In genomic region chr13:69737444-69738185, GRCm38 (mm10) we compare ENCODE assay signal across 8 mouse cellular contexts. TPM values are rescaled to one million over a fixed set of nuclear protein-coding genes. Genes with fewer than 3 reads are reported as not detected.
A peak's percentile ranks its signal among the peaks of the same experiment; 100 is the strongest.
DNase-seq lines count a peak whose midpoint lies in the region; ATAC-seq lines count a peak whose summit lies in the region.

No protein-coding gene starts in this region.

- DNase-seq in heart, postnatal 25 days (ENCODE audit: low spot score) = no peak
- DNase-seq in cerebellum, adult 8-10 months = peak; percentile 27
- DNase-seq in hindbrain, embryonic 10.5 days (ENCODE audit: low spot score) = peak; percentile 9
- no peak for DNase-seq in spleen, adult 12 weeks (ENCODE audit: low spot score)
- DNase-seq in layer of hippocampus, postnatal 36 days = no peak

- ATAC-seq in heart, embryonic 14.5 days (ENCODE audit: insufficient number of reproducible peaks, insufficient read depth, low FRiP score, low read depth) = no peak
- no peak for ATAC-seq in midbrain, embryonic 12.5 days (ENCODE audit: low FRiP score, low read depth)
- ATAC-seq in granulocyte monocyte progenitor cell, adult 5-6 weeks (replicated peaks; ENCODE audit: poor library complexity, severe bottlenecking) = no peak

- H3K9me3 ChIP-seq in heart, embryonic 14.5 days (ENCODE audit: control insufficient read depth, low read length) = 0 out of 2 replicates have a peak, but pooled peaks cover 3% of the 10 kb centered on the region
- no peaks in the 10 kb centered on the region for H3K9me3 ChIP-seq in hindbrain, embryonic 10.5 days
- no peaks in the 10 kb centered on the region for H3K9me3 ChIP-seq in midbrain, embryonic 12.5 days

- 14% methylated on average over 15 of the region's 19 CpGs for WGBS in heart, embryonic 14.5 days
- 14% methylated on average over 16 of the region's 19 CpGs for WGBS in hindbrain, embryonic 10.5 days
- WGBS in midbrain, embryonic 12.5 days = 19% methylated on average over 17 of the region's 19 CpGs

- peak overlapping the region in 1 of 2 experiments; percentile 70; a peak in 2 of 4 replicates for H3K4me3 ChIP-seq in heart, embryonic 14.5 days (ENCODE audit: control insufficient read depth in 1 of 2, insufficient read depth in 1 of 2, low read depth in 1 of 2, low read length in 2 of 2)
- peak overlapping the region; percentile 81 for H3K4me3 ChIP-seq in hindbrain, embryonic 10.5 days
- peak overlapping the region; percentile 75 for H3K4me3 ChIP-seq in midbrain, embryonic 12.5 days

- no peak overlapping the region for H3K9ac ChIP-seq in heart, embryonic 14.5 days (ENCODE audit: low read length)
- H3K9ac ChIP-seq in midbrain, embryonic 12.5 days (replicated peaks) = peak overlapping the region; percentile 82

- intact Hi-C loops in heart, postnatal 25 days (cut with DNase I) = no loop called here

- no peaks in the 10 kb centered on the region for H3K36me3 ChIP-seq in heart, embryonic 14.5 days (ENCODE audit: control insufficient read depth, insufficient read depth, low read length)
- H3K36me3 ChIP-seq in hindbrain, embryonic 10.5 days = peaks cover under 1% of the 10 kb centered on the region; the same call in 1 of the 2 replicates
- no peaks in the 10 kb centered on the region for H3K36me3 ChIP-seq in midbrain, embryonic 12.5 days

- H3K27me3 ChIP-seq in heart, embryonic 14.5 days (ENCODE audit: control insufficient read depth, insufficient read depth, low read length) = peaks cover 59% of the 10 kb centered on the region
- peaks cover 61% of the 10 kb centered on the region for H3K27me3 ChIP-seq in hindbrain, embryonic 10.5 days (ENCODE audit: insufficient read depth, poor library complexity, severe bottlenecking)
- H3K27me3 ChIP-seq in midbrain, embryonic 12.5 days = peaks cover 56% of the 10 kb centered on the region

- no peak overlapping the region for H3K27ac ChIP-seq in heart, embryonic 14.5 days (replicated peaks in 1 of 2; ENCODE audit: control insufficient read depth in 1 of 2, insufficient read depth in 1 of 2, low read depth in 2 of 2, low read length in 2 of 2)
- peak overlapping the region; percentile 90; the same call in 1 of the 2 replicates for H3K27ac ChIP-seq in hindbrain, embryonic 10.5 days
- H3K27ac ChIP-seq in midbrain, embryonic 12.5 days (replicated peaks) = no peak overlapping the region

- H3K4me2 ChIP-seq in heart, embryonic 14.5 days (ENCODE audit: low read length) = peak overlapping the region; percentile 100
- H3K4me2 ChIP-seq in midbrain, embryonic 12.5 days (replicated peaks) = peak overlapping the region; percentile 89

- H3K4me1 ChIP-seq in heart, embryonic 14.5 days (ENCODE audit: control insufficient read depth in 2 of 2, insufficient read depth in 2 of 2, low read length in 2 of 2) = peaks cover 9 to 16% of the 10 kb centered on the region in 2 experiments
- H3K4me1 ChIP-seq in hindbrain, embryonic 10.5 days (replicated peaks) = peaks cover 28% of the 10 kb centered on the region
- H3K4me1 ChIP-seq in midbrain, embryonic 12.5 days = peaks cover 23% of the 10 kb centered on the region

RNA-seq across cellular contexts. Expression of gene Ube2ql1, which starts 2.1 kb away (rescaled TPM):
- polyA plus RNA-seq in heart, embryonic 14.5 days (2014; fragmentation: Nextera tagmentation; extraction: Ambion mirVana) = 0.74 and 1.0 TPM in 2 replicates
- 1 to 10 TPM; 3.2 to 4.8 TPM for total RNA-seq in heart, postnatal 25 days (2021)
- 2.6 and 6.1 TPM in 2 replicates for polyA plus RNA-seq in hindbrain, embryonic 10.5 days (2016; fragmentation: Nextera tagmentation; extraction: Ambion mirVana)
- polyA plus RNA-seq in midbrain, embryonic 12.5 days (2016; fragmentation: Nextera tagmentation; extraction: Ambion mirVana) = 7.7 and 9.6 TPM in 2 replicates
- total RNA-seq in granulocyte monocyte progenitor cell, adult 5-6 weeks (2014; fragmentation: Nextera tagmentation) = not detected in 2 replicates
- total RNA-seq in granulocyte monocyte progenitor cell, adult 5-6 weeks (2017) = not detected in 2 replicates
- total RNA-seq in layer of hippocampus, postnatal 36 days (2021) = 100 to 1,000 TPM; 192 to 209 TPM

Comparison
In these comparisons a context has a peak if more than half of its experiments do, and no peak if none do; other contexts are left out.
1. DNase-seq: peak in cerebellum, adult 8-10 months (single experiment) and hindbrain, embryonic 10.5 days (single experiment); none in heart, postnatal 25 days (single experiment), spleen, adult 12 weeks (single experiment) and layer of hippocampus, postnatal 36 days (0 of 2).
2. RNA of gene Ube2ql1, which starts 2.1 kb away (total RNA-seq): 192 to 209 TPM in layer of hippocampus, postnatal 36 days; 3.2 to 4.8 TPM in heart, postnatal 25 days and not detected in granulocyte monocyte progenitor cell, adult 5-6 weeks; every median in the first group is over 10 times any median in the second.